Mouse (Mus musculus) left cerebral cortex, adult 11 months (tissue): ENCODE measurements at regions not wholly inside any gene's neighbourhood (a gene's known extent, or its start where the extent isn't known, plus 50 kb on each side); places are given as distances from the start of the nearest gene placed in this dataset.

Source experiments
- DNase-seq: peaks from one replicate; pipeline ENCODE4 v3.0.0; 2022; ENCODE audit warnings: low spot score

- DNase-seq: no peak
These were observed 128.6 kb upstream of the H2al1a start for GRCm38 (mm10) chrX:11170416-11170815.

GRCm38 (mm10) chrX:11180194-11180816 lies 118.8 kb upstream of the H2al1a start:
- DNase-seq: no peak

GRCm38 (mm10) chrX:11181855-11182254 lies 117.2 kb upstream of the H2al1a start:
- DNase-seq: no peak

GRCm38 (mm10) chrX:11190851-11191250 lies 108.2 kb upstream of the H2al1a start:
- no peak for DNase-seq

- no peak for DNase-seq
These were observed 94.9 kb upstream of the H2al1a start for GRCm38 (mm10) chrX:11204135-11204534.

GRCm38 (mm10) chrX:11209895-11210294 lies 89.2 kb upstream of the H2al1a start:
- DNase-seq: no peak

GRCm38 (mm10) chrX:11212811-11213210 lies 86.2 kb upstream of the H2al1a start:
- DNase-seq: no peak

- DNase-seq: peak; percentile 8
These were observed 85.6 kb upstream of the H2al1a start for GRCm38 (mm10) chrX:11213492-11213891.

- no peak for DNase-seq
These were observed 60.0 kb upstream of the H2al1a start for GRCm38 (mm10) chrX:11239066-11239465.

- DNase-seq: no peak
These were observed 53.5 kb upstream of the H2al1a start for GRCm38 (mm10) chrX:11245576-11245975.
